ENCODE assay signal across 8 mouse cellular contexts in genomic region chr7:38184418-38184745, GRCm38 (mm10). TPM values are rescaled to one million over a fixed set of nuclear protein-coding genes. Genes with fewer than 3 reads are reported as not detected.
DNase-seq lines count a peak whose midpoint lies in the region; ATAC-seq and TF ChIP-seq lines count a peak whose summit lies in the region.

No protein-coding gene starts in this region.

- no peaks in the 10 kb centered on the region for H3K27me3 ChIP-seq in kidney, embryonic 15.5 days
- no peaks in the 10 kb centered on the region for H3K27me3 ChIP-seq in embryonic facial prominence, embryonic 12.5 days
- H3K27me3 ChIP-seq in myocyte (ENCODE audit: control insufficient read depth, insufficient read depth, insufficient read length): no peaks in the 10 kb centered on the region

- peak overlapping the region; percentile 91 for H3K4me2 ChIP-seq in kidney, embryonic 15.5 days
- peak overlapping the region; percentile 91 for H3K4me2 ChIP-seq in embryonic facial prominence, embryonic 12.5 days (replicated peaks)
- peak overlapping the region; percentile 98 for H3K4me2 ChIP-seq in myocyte (ENCODE audit: low read depth)

- ATAC-seq in kidney, embryonic 15.5 days (replicated peaks; ENCODE audit: low FRiP score): peak; percentile 10
- no peak for ATAC-seq in embryonic facial prominence, embryonic 12.5 days (ENCODE audit: insufficient number of reproducible peaks, insufficient read depth, low FRiP score, low TSS enrichment)

- peak overlapping the region; percentile 73 for H3K4me3 ChIP-seq in kidney, embryonic 15.5 days (replicated peaks)
- H3K4me3 ChIP-seq in embryonic facial prominence, embryonic 12.5 days: peak overlapping the region; percentile 64
- H3K4me3 ChIP-seq in myocyte: peak overlapping the region; percentile 61

- H3K79me2 ChIP-seq in myocyte (ENCODE audit: control insufficient read depth, insufficient read depth): no peaks in the 10 kb centered on the region

- WGBS in kidney, embryonic 15.5 days: 48% methylated on average over 1 of the region's 1 CpGs
- WGBS in embryonic facial prominence, embryonic 12.5 days: 64% methylated on average over 1 of the region's 1 CpGs

- TF ChIP-seq POLR2A in myocyte (IDR thresholded peaks at IDR 0.05; ENCODE audit: insufficient read length, low read depth): no peak

- H3K4me1 ChIP-seq in kidney, embryonic 15.5 days: peaks cover 23% of the 10 kb centered on the region
- H3K4me1 ChIP-seq in embryonic facial prominence, embryonic 12.5 days: peaks cover 11% of the 10 kb centered on the region

- H3K36me3 ChIP-seq in kidney, embryonic 15.5 days: no peaks in the 10 kb centered on the region
- no peaks in the 10 kb centered on the region for H3K36me3 ChIP-seq in embryonic facial prominence, embryonic 12.5 days
- H3K36me3 ChIP-seq in myocyte (ENCODE audit: control insufficient read depth, insufficient read depth): no peaks in the 10 kb centered on the region

- DNase-seq in kidney, adult 11 months: no peak
- peak; percentile 44 for DNase-seq in induced T-regulatory cell, adult 2 months (ENCODE audit: low read depth)
- no peak for DNase-seq in gastrocnemius, adult 8-10 months (ENCODE audit: low spot score in 2 of 2)
- no peak for DNase-seq in adrenal gland, postnatal 4 days (ENCODE audit: low spot score in 2 of 2)
- DNase-seq in layer of hippocampus, postnatal 36 days: no peak

- H3K9me3 ChIP-seq in kidney, embryonic 15.5 days (replicated peaks): no peaks in the 10 kb centered on the region
- no peaks in the 10 kb centered on the region for H3K9me3 ChIP-seq in embryonic facial prominence, embryonic 12.5 days

- H3K27ac ChIP-seq in kidney, embryonic 15.5 days: no peak overlapping the region
- no peak overlapping the region for H3K27ac ChIP-seq in embryonic facial prominence, embryonic 12.5 days

- H3ac ChIP-seq in myocyte (ENCODE audit: control insufficient read depth, insufficient read length): no peak overlapping the region

- no peak overlapping the region; the same call in 1 of the 2 replicates for H3K9ac ChIP-seq in kidney, embryonic 15.5 days
- H3K9ac ChIP-seq in embryonic facial prominence, embryonic 12.5 days: peak overlapping the region; percentile 54; the same call in 1 of the 2 replicates

TF ChIP-seq in myocyte, 11 proteins besides CTCF, POLR2A, EP300 and RAD21:
- no peak for TF ChIP-seq TCF12 (IDR thresholded peaks at IDR 0.05; ENCODE audit: insufficient read depth, poor library complexity, severe bottlenecking)
- TF ChIP-seq MAX (IDR thresholded peaks at IDR 0.05; ENCODE audit: low read depth): no peak
- no peak for TF ChIP-seq REST (IDR thresholded peaks at IDR 0.05; ENCODE audit: insufficient read depth, insufficient read length)
- TF ChIP-seq TCF3 (IDR thresholded peaks at IDR 0.05; ENCODE audit: insufficient read length, low read depth): no peak
- no peak for TF ChIP-seq MYOD1 (IDR thresholded peaks at IDR 0.05; ENCODE audit: control insufficient read depth in 1 of 3, insufficient read length in 2 of 3, low read depth in 2 of 3)

RNA-seq across cellular contexts. Expression of gene 1600014C10Rik, which starts 1.4 kb away (rescaled TPM):
- 14.5 and 17.4 TPM in 2 replicates for polyA plus RNA-seq in kidney, embryonic 15.5 days (2015; fragmentation: Nextera tagmentation; extraction: Ambion mirVana)
- 16.3 and 17.3 TPM in 2 replicates for polyA plus RNA-seq in embryonic facial prominence, embryonic 12.5 days (2016; fragmentation: Nextera tagmentation; extraction: Ambion mirVana)
- 5.1 TPM for polyA plus RNA-seq in myocyte (2012; fragmentation: generic; extraction: Trizol)
- total RNA-seq in gastrocnemius, adult 8-10 months (2022): 10 to 100 TPM; 25.9 to 32.4 (median 27.0) TPM
- total RNA-seq in adrenal gland, postnatal 4 days (2021): 10 to 100 TPM; 22.0 to 36.5 TPM
- total RNA-seq in layer of hippocampus, postnatal 36 days (2021): 10 to 100 TPM; 25.7 to 26.3 TPM

RNA-seq across cellular contexts. Expression of gene Plekhf1, which starts 43.4 kb away (rescaled TPM):
- 5.0 and 5.4 TPM in 2 replicates for polyA plus RNA-seq in kidney, embryonic 15.5 days (2015; fragmentation: Nextera tagmentation; extraction: Ambion mirVana)
- polyA plus RNA-seq in embryonic facial prominence, embryonic 12.5 days (2016; fragmentation: Nextera tagmentation; extraction: Ambion mirVana): 2.8 and 3.6 TPM in 2 replicates
- polyA plus RNA-seq in myocyte (2012; fragmentation: generic; extraction: Trizol): 3.0 TPM
- total RNA-seq in gastrocnemius, adult 8-10 months (2022): 1 to 10 TPM; 4.7 to 7.9 (median 6.4) TPM
- 1 to 10 TPM; 2.7 to 3.0 TPM for total RNA-seq in adrenal gland, postnatal 4 days (2021)
- 1 to 10 TPM; 2.4 to 4.3 TPM for total RNA-seq in layer of hippocampus, postnatal 36 days (2021)
